Mouse (Mus musculus) limb, embryonic 10.5 days (tissue): Measurements from ENCODE around the gene Ykt6. TPM values are rescaled to one million over a fixed set of nuclear protein-coding genes. Genes with fewer than 3 reads are reported as not detected.
A peak's percentile ranks its signal among the peaks of the same experiment; 100 is the strongest.
"Not testable (repeated sequence)": the region's sequence is repeated elsewhere in the genome, so short reads cannot be mapped to it uniquely, and the experiment has no call there.

Experiments
- DNase-seq: peaks from one replicate; pipeline ENCODE4 v3.0.0-alpha.2; 2017; ENCODE audit warnings: low spot score
- H3K27ac ChIP-seq: fragments of 300-500 bp; sonication (generic); 2 replicates; pipeline ENCODE4 v1.5.1; 2016; ENCODE audit warnings: mild to moderate bottlenecking
- H3K27me3 ChIP-seq: fragments of 300-500 bp; sonication (generic); 2 replicates; pipeline ENCODE4 v1.6.1; 2016; ENCODE audit warnings: low read depth, mild to moderate bottlenecking; ENCODE audit not compliant: poor library complexity, severe bottlenecking
- H3K36me3 ChIP-seq: fragments of 300-500 bp; sonication (generic); 2 replicates; pipeline ENCODE4 v1.6.1; 2016; ENCODE audit warnings: mild to moderate bottlenecking, moderate library complexity
- H3K4me1 ChIP-seq: fragments of 300-500 bp; sonication (generic); 2 replicates; pipeline ENCODE4 v1.6.1; 2016
- H3K4me3 ChIP-seq: fragments of 300-500 bp; sonication (generic); 2 replicates; pipeline ENCODE4 v1.5.1; 2016; ENCODE audit warnings: mild to moderate bottlenecking, moderate library complexity
- H3K9me3 ChIP-seq: fragments of 300-500 bp; sonication (generic); replicated peaks from 2 replicates; pipeline ENCODE4 v1.6.1; 2016; ENCODE audit warnings: mild to moderate bottlenecking
- WGBS: fragments of 180-500 bp; shearing (Covaris S2); methylation state at CpG from one replicate; pipeline ENCODE4 v1.1.7; 2016; 5-methylcytosine and 5-hydroxymethylcytosine counted together
- polyA plus RNA-seq: library from polyadenylated mRNA; unstranded; fragments of >200 nt; fragmentation: Nextera tagmentation; extraction: Ambion mirVana; gene quantifications from 2 replicates; pipeline ENCODE4 v1.2.1, GENCODE M21; 2016

Ykt6 gene
- polyA plus RNA-seq, 1 experiment from 2014 or later = 65.5 TPM

GRCm38 (mm10) chr11:6001981-6002649, 46.6 kb downstream of the Ykt6 start:
- Histone ChIP-seq H3K27me3 (peaks cover 20% of the 10 kb centered on the region), H3K4me3 (no peak overlapping the region), H3K27ac (0 out of 2 replicates have a peak overlapping the region, but pooled peaks have one; percentile 78), H3K36me3 (no peaks in the 10 kb centered on the region), H3K9me3 (no peaks in the 10 kb centered on the region), H3K4me1 (peaks cover 27% of the 10 kb centered on the region)
- 80% methylated on average over 9 of the region's 9 CpGs for WGBS
- no peak for DNase-seq

DNA sequence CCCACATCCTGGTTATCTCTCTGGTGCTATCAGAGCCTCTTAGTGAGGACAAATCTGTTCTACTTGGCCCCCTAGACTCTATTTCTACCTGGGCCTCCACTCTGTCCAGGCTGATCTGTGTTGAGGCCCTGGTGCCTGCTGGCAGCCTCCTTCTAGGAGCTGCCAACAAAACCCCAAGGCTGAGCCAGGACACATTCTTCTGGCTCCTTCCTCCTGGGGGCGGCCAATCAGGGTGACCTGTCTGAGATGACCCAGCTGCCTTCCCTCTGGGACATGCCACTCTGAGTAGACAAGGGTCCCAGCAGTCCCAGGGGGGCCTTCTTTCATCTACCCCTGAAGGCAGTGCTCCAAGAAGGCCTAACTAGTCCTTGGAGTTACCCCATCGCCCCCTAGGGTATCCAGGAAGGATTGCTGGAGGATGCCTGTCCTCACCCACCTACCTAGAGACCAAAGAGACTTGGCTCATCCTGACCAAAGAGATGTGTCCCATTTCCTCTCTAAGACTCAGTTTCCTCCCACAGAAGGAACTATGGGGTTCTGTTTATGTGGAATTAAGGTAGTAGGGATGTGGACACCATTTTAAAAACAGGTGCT, 47.6 kb downstream of the Ykt6 start:
- H3K27me3 ChIP-seq = peaks cover 27% of the 10 kb centered on the region
- H3K27ac ChIP-seq = no peak overlapping the region
- no peak overlapping the region for H3K4me3 ChIP-seq
- no peak for DNase-seq
- H3K36me3 ChIP-seq = no peaks in the 10 kb centered on the region
- peaks cover 27% of the 10 kb centered on the region for H3K4me1 ChIP-seq
- no peaks in the 10 kb centered on the region for H3K9me3 ChIP-seq
- WGBS = 47% methylated on average over 2 of the region's 2 CpGs

DNA sequence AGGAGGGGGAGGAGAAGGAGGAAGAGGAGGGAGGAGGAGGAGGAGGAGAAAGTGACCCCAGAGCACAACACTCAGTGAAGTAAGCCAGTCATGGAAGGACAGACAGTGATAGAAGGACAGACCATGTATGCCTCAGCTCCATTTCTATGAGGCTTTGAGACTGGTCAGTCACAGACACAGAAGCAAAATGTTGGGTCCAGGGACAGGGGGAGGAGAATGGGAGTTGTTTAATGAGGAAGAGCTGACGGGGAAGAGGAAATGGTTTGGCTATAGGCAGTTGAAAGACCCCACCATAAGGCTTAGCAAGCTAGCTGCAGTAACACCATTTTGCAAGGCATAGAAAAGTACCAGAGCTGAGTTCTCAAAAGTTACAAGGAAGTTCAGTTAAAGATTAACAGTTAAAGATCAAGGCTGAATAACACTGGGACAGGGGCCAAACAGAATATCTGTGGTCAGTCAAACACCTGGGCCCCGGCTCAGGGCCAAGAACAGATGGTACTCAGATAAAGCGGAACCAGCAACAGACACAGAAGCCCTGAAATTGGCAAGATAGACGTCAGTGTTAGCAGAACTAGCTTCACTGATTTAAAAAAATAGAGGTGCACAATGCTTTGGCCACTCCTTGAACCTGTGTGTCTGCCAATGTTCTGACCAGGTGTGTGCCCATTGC, 50.0 kb downstream of the Ykt6 start:
- H3K4me3 ChIP-seq, H3K9me3 ChIP-seq, H3K27ac ChIP-seq, DNase-seq, H3K36me3 ChIP-seq: not testable (repeated sequence)
- 38% methylated on average over 1 of the region's 4 CpGs for WGBS
- peaks cover 36% of the 10 kb centered on the region for H3K27me3 ChIP-seq
- H3K4me1 ChIP-seq = peaks cover 12% of the 10 kb centered on the region

GRCm38 (mm10) chr11:6006351-6007009, 51.0 kb downstream of the Ykt6 start:
- Histone ChIP-seq H3K27me3 (peaks cover 36% of the 10 kb centered on the region), H3K4me3 (peak overlapping the region; percentile 42)
- H3K36me3 ChIP-seq, H3K27ac ChIP-seq, H3K4me1 ChIP-seq, H3K9me3 ChIP-seq, DNase-seq: not testable (repeated sequence)
- WGBS = 4% methylated on average over 42 of the region's 44 CpGs

- WGBS = 5% methylated on average over 26 of the region's 49 CpGs
- H3K9me3 ChIP-seq, DNase-seq, H3K36me3 ChIP-seq, H3K27ac ChIP-seq, H3K4me1 ChIP-seq: not testable (repeated sequence)
- H3K4me3 ChIP-seq = peak overlapping the region; percentile 42
- H3K27me3 ChIP-seq = peaks cover 36% of the 10 kb centered on the region
Observed at GRCm38 (mm10) chr11:6007010-6007778, 51.7 kb downstream of the Ykt6 start.

GRCm38 (mm10) chr11:6007779-6008128, 52.3 kb downstream of the Ykt6 start:
- H3K4me3 ChIP-seq, DNase-seq: not testable (repeated sequence)

GRCm38 (mm10) chr11:6010751-6011482, 55.4 kb downstream of the Ykt6 start:
- DNase-seq, H3K4me1 ChIP-seq, H3K27ac ChIP-seq, H3K9me3 ChIP-seq, H3K36me3 ChIP-seq, H3K4me3 ChIP-seq: not testable (repeated sequence)
- 94% methylated on average over 3 of the region's 18 CpGs for WGBS
- H3K27me3 ChIP-seq = peaks cover 16% of the 10 kb centered on the region

More at GRCm38 (mm10) chr11:6007779-6008128, 52.3 kb downstream of the Ykt6 start:
- WGBS = 24% methylated on average over 11 of the region's 13 CpGs
- not testable (repeated sequence) for H3K36me3 ChIP-seq, H3K9me3 ChIP-seq, H3K27ac ChIP-seq, H3K4me1 ChIP-seq
- H3K27me3 ChIP-seq = peaks cover 36% of the 10 kb centered on the region

GRCm38 (mm10) chr11:6011879-6012278, 56.4 kb downstream of the Ykt6 start:
- peaks cover 16% of the 10 kb centered on the region for H3K27me3 ChIP-seq
- H3K27ac ChIP-seq = no peak overlapping the region
- H3K36me3 ChIP-seq = no peaks in the 10 kb centered on the region
- DNase-seq = no peak
- no peaks in the 10 kb centered on the region for H3K9me3 ChIP-seq
- H3K4me3 ChIP-seq = no peak overlapping the region
- WGBS = 95% methylated on average over 3 of the region's 3 CpGs
- no peaks in the 10 kb centered on the region for H3K4me1 ChIP-seq

GRCm38 (mm10) chr11:6013359-6013758, 57.9 kb downstream of the Ykt6 start:
- 59% methylated on average over 2 of the region's 2 CpGs for WGBS
- no peaks in the 10 kb centered on the region for H3K9me3 ChIP-seq
- no peaks in the 10 kb centered on the region for H3K36me3 ChIP-seq
- DNase-seq = no peak
- H3K4me1 ChIP-seq = no peaks in the 10 kb centered on the region
- peaks cover 7% of the 10 kb centered on the region for H3K27me3 ChIP-seq
- H3K27ac ChIP-seq = no peak overlapping the region
- no peak overlapping the region for H3K4me3 ChIP-seq

- Histone ChIP-seq H3K27me3 (no peaks in the 10 kb centered on the region), H3K9me3 (no peaks in the 10 kb centered on the region), H3K36me3 (no peaks in the 10 kb centered on the region), H3K4me1 (no peaks in the 10 kb centered on the region), H3K4me3 (no peak overlapping the region), H3K27ac (no peak overlapping the region)
- DNase-seq = no peak
- 83% methylated on average over 6 of the region's 6 CpGs for WGBS
Observed at GRCm38 (mm10) chr11:6015011-6015431, 59.5 kb downstream of the Ykt6 start.

- H3K27ac ChIP-seq = no peak overlapping the region
- H3K4me3 ChIP-seq = no peak overlapping the region
- H3K4me1 ChIP-seq = no peaks in the 10 kb centered on the region
- WGBS = 7% methylated on average over 3 of the region's 3 CpGs
- H3K36me3 ChIP-seq = no peaks in the 10 kb centered on the region
- H3K9me3 ChIP-seq = no peaks in the 10 kb centered on the region
- no peaks in the 10 kb centered on the region for H3K27me3 ChIP-seq
- DNase-seq = no peak
Observed at GRCm38 (mm10) chr11:6016368-6016767, 60.9 kb downstream of the Ykt6 start.

GRCm38 (mm10) chr11:6016797-6017395, 61.4 kb downstream of the Ykt6 start:
- H3K36me3 ChIP-seq = no peaks in the 10 kb centered on the region
- H3K4me3 ChIP-seq = no peak overlapping the region
- H3K27me3 ChIP-seq = no peaks in the 10 kb centered on the region
- 69% methylated on average over 9 of the region's 9 CpGs for WGBS
- DNase-seq = no peak
- no peaks in the 10 kb centered on the region for H3K9me3 ChIP-seq
- H3K27ac ChIP-seq = no peak overlapping the region
- no peaks in the 10 kb centered on the region for H3K4me1 ChIP-seq
